Mouse (Mus musculus) thymus, postnatal 36 days (tissue): Measurements from ENCODE around the gene Olfr1181.
"Not testable (repeated sequence)": the region's sequence is repeated elsewhere in the genome, so short reads cannot be mapped to it uniquely, and the experiment has no call there.

Source experiments
- DNase-seq, 2 experiments: peaks; one replicate each; pipeline ENCODE4 v3.0.0; 2022; ENCODE audit warnings: mixed read lengths in 2 of 2

The Olfr1181 gene

GRCm38 (mm10) chr2:88426071-88426470, at the start of gene Olfr1181:
Olfr1181 (minus strand) TSS chr2:88426171.
- no peak for DNase-seq

GRCm38 (mm10) chr2:88454567-88454966, 28.6 kb upstream of the Olfr1181 start, which contains the start of gene Olfr1183:
Olfr1183 (plus strand) TSS chr2:88454867.
- not testable (repeated sequence) for DNase-seq

GRCm38 (mm10) chr2:88449031-88449430, 23.1 kb upstream of the Olfr1181 start, which contains the start of gene Gm13757:
Gm13757 (minus strand) TSS chr2:88449131.
- DNase-seq: no peak

- DNase-seq: no peak
Measured at GRCm38 (mm10) chr2:88419051-88419450, 6.9 kb downstream of the Olfr1181 start, which contains the start of gene Olfr1180. Olfr1180 (minus strand) TSS chr2:88419151.

GRCm38 (mm10) chr2:88406353-88406752, 19.6 kb downstream of the Olfr1181 start, which contains the start of gene Olfr1179:
Olfr1179 (minus strand) TSS chr2:88406453.
- DNase-seq: no peak

- DNase-seq: no peak
Measured at GRCm38 (mm10) chr2:88386762-88387161, 39.2 kb downstream of the Olfr1181 start, which contains the start of gene Olfr1178. Olfr1178 (plus strand) TSS chr2:88387062.
